Mouse (Mus musculus): ENCODE results near the gene Dmbx1.

DNA sequence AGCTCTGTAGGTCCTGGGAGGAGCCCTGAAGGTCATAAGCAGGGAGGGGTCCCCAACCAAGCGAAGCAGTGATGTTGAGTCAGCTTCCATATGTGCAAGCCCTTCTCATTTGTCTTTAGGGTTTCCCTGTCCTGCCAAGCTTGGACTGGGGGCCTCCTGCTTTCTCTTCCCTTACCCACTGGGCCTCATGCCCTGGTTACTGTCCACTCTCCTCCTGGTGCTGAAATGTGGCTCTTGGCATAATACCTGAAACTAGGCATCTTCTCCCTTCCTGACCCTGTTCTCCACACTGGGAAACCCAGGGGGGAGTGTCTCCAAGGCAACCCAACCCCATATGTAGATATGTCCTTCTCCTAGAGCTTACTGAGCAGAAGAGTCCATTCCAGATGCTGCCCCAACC lies 52.9 kb downstream of the Dmbx1 start:
- TF ChIP-seq GATA1 (IDR thresholded peaks at IDR 0.05; ENCODE audit: borderline replicate concordance, low read length), result no peak
- no peak for TF ChIP-seq FLI1 (IDR thresholded peaks at IDR 0.05; ENCODE audit: low read length)

All from megakaryocyte, embryonic 14.5 days (primary cell).